Mouse (Mus musculus): ENCODE measurements around the gene Arhgap10.

DNA sequence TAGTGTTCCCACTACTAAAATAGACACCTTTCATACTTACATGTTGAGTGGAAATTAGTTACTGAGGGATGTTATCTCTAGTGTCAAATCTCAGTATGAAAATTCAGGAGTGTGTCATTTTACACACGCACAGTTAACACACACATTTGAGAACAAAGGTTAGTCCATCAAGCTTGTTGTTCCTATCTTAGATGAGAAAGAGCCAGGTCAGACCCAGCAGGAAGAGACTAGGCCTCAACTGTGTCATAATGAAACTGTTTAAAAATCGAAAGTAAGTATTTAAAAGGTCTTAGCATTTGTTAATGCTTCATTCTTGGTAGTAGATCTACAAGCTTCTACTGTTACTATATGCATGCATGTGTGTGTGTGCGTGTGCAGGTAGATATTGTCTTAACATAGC, 308.5 kb downstream of the Arhgap10 start:
- TF ChIP-seq CTCF (IDR thresholded peaks at IDR 0.05; ENCODE audit: extremely low read depth, insufficient read depth, low read length) = no peak
- no peak for TF ChIP-seq POLR2A (IDR thresholded peaks at IDR 0.05; ENCODE audit: extremely low read depth, insufficient read depth, low read length)
